Mouse (Mus musculus) forebrain, embryonic 12.5 days (tissue): ENCODE results near the gene Cadm1. TPM values are rescaled to one million over a fixed set of nuclear protein-coding genes. Genes with fewer than 3 reads are reported as not detected.

ENCODE experiments used
- ATAC-seq: fragments of 200-750 bp; cut with Nextera tagmentation; 2 replicates; pipeline ENCODE4 v1.8.0; 2017; ENCODE audit warnings: moderate TSS enrichment; ENCODE audit not compliant: low FRiP score
- H3K27ac ChIP-seq: fragments of 300-500 bp; sonication (generic); 2 replicates; pipeline ENCODE4 v1.5.1; 2016; ENCODE audit warnings: mild to moderate bottlenecking
- H3K27me3 ChIP-seq: fragments of 300-500 bp; sonication (generic); 2 replicates; pipeline ENCODE4 v1.6.1; 2016; ENCODE audit warnings: mild to moderate bottlenecking
- H3K36me3 ChIP-seq: fragments of 300-500 bp; sonication (generic); replicated peaks from 2 replicates; pipeline ENCODE4 v1.6.1; 2016; ENCODE audit warnings: mild to moderate bottlenecking
- H3K4me1 ChIP-seq: fragments of 300-500 bp; sonication (generic); 2 replicates; pipeline ENCODE4 v1.6.1; 2016
- H3K4me2 ChIP-seq: fragments of 300-500 bp; sonication (generic); 2 replicates; pipeline ENCODE4 v1.6.1; 2016; ENCODE audit warnings: mild to moderate bottlenecking, moderate library complexity
- H3K4me3 ChIP-seq: fragments of 300-500 bp; sonication (generic); replicated peaks from 2 replicates; pipeline ENCODE4 v1.5.1; 2016; ENCODE audit warnings: mild to moderate bottlenecking
- H3K9ac ChIP-seq: fragments of 300-500 bp; sonication (generic); 2 replicates; pipeline ENCODE4 v1.6.1; 2016; ENCODE audit warnings: mild to moderate bottlenecking
- H3K9me3 ChIP-seq: fragments of 300-500 bp; sonication (generic); 2 replicates; pipeline ENCODE4 v1.6.1; 2016
- WGBS: fragments of 180-500 bp; shearing (Covaris S2); methylation state at CpG from one replicate; pipeline ENCODE4 v1.1.7; 2016; 5-methylcytosine and 5-hydroxymethylcytosine counted together
- polyA plus RNA-seq: library from polyadenylated mRNA; unstranded; fragments of >200 nt; fragmentation: Nextera tagmentation; extraction: Ambion mirVana; gene quantifications from 2 replicates; pipeline ENCODE4 v1.2.1, GENCODE M21; 2016

Cadm1 gene
- polyA plus RNA-seq, 1 experiment from 2014 or later, result 99.8 TPM

DNA sequence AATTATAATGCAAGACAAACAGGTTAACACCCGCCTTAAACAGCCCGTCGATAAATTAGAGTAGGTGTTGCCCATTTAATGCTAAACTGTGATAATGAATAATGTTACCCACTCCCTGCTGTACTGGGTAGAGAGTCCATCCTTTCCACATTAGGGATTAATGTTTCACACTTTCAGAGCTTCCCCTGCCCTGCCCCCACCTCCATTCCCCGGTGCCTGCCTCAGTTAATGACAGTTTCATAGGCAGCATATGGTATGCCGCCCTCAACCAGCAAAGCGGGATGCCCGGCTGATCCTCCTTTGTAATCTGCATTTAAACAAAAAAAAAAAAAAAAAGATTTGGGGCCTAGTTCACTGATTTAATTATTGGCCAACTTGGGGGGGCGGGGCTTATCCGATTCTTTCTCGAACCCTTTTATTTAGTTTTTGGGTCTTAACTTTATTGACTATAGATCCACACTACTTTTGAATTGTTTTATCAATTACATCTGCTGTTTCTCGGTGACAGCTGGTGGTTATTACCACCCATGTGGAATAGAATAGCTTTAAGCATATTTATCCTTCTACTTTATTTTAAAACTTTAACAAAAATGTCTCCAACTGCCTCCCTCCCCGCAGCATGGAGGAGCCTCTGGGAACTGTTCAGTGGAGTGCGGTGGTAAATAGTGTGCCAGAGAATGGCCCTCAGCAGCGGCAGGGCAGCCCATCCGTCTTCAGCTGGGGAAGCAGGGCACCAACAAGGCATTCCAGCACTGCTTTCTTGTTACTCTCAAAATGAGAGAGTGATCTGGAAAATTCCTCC, 309.1 kb downstream of the Cadm1 start:
- no peak overlapping the region for H3K4me2 ChIP-seq
- no peak overlapping the region for H3K9ac ChIP-seq
- H3K4me3 ChIP-seq, result no peak overlapping the region
- peak; percentile 80 for ATAC-seq
- H3K4me1 ChIP-seq, result peaks cover 23% of the 10 kb centered on the region
- no peaks in the 10 kb centered on the region for H3K9me3 ChIP-seq
- 13% methylated on average over 15 of the region's 15 CpGs for WGBS
- H3K27me3 ChIP-seq, result peaks cover 28% of the 10 kb centered on the region
- no peaks in the 10 kb centered on the region for H3K36me3 ChIP-seq
- H3K27ac ChIP-seq, result no peak overlapping the region

DNA sequence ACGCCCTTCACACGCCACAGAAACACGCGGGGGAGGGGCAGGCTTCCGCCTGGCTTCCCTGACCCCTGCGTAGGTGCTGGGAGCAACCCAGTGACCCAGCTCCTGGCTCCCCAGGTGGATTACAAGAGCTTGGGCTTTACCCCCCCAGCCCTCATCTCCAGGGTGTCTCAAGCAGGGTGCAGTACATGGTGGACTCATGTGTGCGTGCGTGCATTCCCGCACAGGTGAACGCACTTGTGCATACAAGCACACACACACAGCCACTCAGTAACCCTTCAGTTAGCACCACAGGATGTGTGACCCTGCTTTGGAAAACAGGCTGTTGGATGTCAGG, 309.7 kb downstream of the Cadm1 start:
- Histone ChIP-seq H3K9ac (no peak overlapping the region), H3K4me1 (peaks cover 23% of the 10 kb centered on the region), H3K27me3 (peaks cover 28% of the 10 kb centered on the region), H3K4me3 (no peak overlapping the region), H3K9me3 (no peaks in the 10 kb centered on the region), H3K36me3 (no peaks in the 10 kb centered on the region; the same call in 1 of the 2 replicates), H3K4me2 (no peak overlapping the region), H3K27ac (no peak overlapping the region)
- WGBS, result 71% methylated on average over 10 of the region's 10 CpGs
- peak; percentile 52; the same call in 1 of the 2 replicates for ATAC-seq

DNA sequence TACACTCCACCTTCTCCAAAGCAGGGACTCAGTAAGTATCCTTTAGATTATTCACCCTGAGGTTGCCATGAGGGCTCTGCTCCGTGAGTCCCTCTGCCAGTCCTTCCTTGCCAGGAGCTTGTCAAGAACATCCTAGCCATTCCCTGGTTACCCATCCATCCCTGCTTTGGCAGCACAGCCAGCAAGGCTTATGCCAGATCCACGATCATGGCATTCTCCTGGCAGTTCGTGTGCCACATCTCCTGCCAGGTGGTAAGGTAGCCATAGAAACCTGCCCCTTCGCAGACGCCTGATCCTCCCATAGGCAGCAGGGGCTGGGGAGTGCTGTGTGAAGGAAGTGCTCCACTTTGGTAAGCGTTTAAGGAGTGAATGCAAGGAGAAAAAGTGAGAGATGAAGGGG, 313.4 kb downstream of the Cadm1 start:
- no peak for ATAC-seq
- Histone ChIP-seq H3K9ac (no peak overlapping the region), H3K4me3 (no peak overlapping the region), H3K36me3 (no peaks in the 10 kb centered on the region; the same call in 1 of the 2 replicates), H3K27me3 (peaks cover 23% of the 10 kb centered on the region), H3K27ac (no peak overlapping the region), H3K4me1 (peaks cover 37% of the 10 kb centered on the region), H3K4me2 (no peak overlapping the region), H3K9me3 (no peaks in the 10 kb centered on the region)
- WGBS, result 82% methylated on average over 6 of the region's 6 CpGs

DNA sequence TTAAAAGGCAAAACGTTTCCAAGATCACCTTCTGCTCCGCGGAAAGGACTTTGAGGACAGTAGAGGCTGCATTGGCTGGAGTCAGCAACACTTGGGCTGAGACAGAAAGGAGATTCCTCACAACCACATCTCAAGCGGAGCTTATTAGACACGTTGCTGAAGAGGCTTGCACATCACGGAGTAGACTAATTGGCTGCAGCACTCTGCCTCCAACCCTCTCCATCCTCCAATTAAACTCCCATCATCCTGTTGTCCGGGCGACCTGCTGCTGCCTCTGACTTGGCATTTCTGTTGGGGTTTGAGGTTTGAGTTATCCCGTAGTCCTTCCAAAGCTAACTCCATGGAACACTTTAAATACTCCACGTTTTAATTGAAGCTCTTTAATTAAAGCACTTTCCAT, 316.3 kb downstream of the Cadm1 start:
- ATAC-seq, result no peak
- 42% methylated on average over 10 of the region's 10 CpGs for WGBS
- Histone ChIP-seq H3K4me3 (no peak overlapping the region), H3K27me3 (peaks cover 6% of the 10 kb centered on the region), H3K36me3 (no peaks in the 10 kb centered on the region; the same call in none of the 2 replicates), H3K27ac (0 out of 2 replicates have a peak overlapping the region, but pooled peaks have one; percentile 2), H3K9ac (no peak overlapping the region), H3K4me1 (peaks cover 31% of the 10 kb centered on the region), H3K4me2 (no peak overlapping the region), H3K9me3 (no peaks in the 10 kb centered on the region)

DNA sequence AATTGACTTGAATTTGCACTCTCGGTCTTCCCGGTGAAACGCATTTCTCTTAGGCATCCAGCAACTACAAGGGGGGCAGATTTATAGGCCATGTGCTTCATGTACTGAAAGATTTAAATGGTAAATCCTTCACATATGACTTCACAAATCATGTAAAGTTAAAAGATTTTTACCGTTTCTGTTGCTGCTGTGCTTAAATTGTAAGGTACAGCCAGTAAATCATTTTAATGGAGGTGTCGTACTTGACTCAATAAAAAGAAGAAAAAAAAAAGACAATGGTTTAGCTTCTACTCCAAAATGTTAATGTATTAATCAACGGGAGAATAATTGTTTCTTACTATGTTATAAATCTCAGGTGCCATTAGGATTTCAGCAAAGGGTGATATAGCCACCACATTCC, 317.0 kb downstream of the Cadm1 start:
- peaks cover 35% of the 10 kb centered on the region for H3K4me1 ChIP-seq
- WGBS, result 88% methylated on average over 6 of the region's 6 CpGs

DNA sequence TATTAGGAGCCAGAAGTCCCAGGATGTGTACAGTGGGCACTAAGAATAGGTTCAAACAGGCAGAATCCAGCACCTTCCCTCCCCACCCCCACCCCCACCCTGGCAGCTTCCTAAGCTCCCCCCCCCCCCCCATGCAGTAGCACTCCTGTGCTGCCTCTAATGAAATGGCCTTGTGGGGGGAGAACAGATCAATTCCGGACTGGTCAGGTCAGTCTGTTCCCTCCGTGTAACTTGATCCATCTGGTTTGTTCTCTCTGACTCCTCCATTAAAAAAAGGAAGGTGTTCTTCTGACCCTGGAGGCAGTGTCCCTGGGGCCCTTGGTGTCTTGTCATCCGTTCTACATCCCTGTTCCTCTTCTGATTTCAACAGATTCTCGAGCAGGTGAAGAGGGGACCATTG, 317.8 kb downstream of the Cadm1 start:
- Histone ChIP-seq H3K9me3 (no peaks in the 10 kb centered on the region), H3K9ac (no peak overlapping the region), H3K27me3 (no peaks in the 10 kb centered on the region; the same call in 1 of the 2 replicates), H3K27ac (peak overlapping the region; percentile 44; the same call in 1 of the 2 replicates), H3K36me3 (no peaks in the 10 kb centered on the region; the same call in none of the 2 replicates), H3K4me3 (no peak overlapping the region), H3K4me2 (no peak overlapping the region), H3K4me1 (peaks cover 35% of the 10 kb centered on the region)
- ATAC-seq, result no peak
- WGBS, result 14% methylated on average over 4 of the region's 4 CpGs

More for the DNA sequence above, 317.0 kb downstream of the Cadm1 start:
- no peak overlapping the region for H3K4me2 ChIP-seq
- H3K9ac ChIP-seq, result no peak overlapping the region
- H3K4me3 ChIP-seq, result no peak overlapping the region
- no peak for ATAC-seq
- no peaks in the 10 kb centered on the region; the same call in 1 of the 2 replicates for H3K27me3 ChIP-seq
- no peaks in the 10 kb centered on the region; the same call in none of the 2 replicates for H3K36me3 ChIP-seq
- H3K9me3 ChIP-seq, result no peaks in the 10 kb centered on the region
- H3K27ac ChIP-seq, result no peak overlapping the region

DNA sequence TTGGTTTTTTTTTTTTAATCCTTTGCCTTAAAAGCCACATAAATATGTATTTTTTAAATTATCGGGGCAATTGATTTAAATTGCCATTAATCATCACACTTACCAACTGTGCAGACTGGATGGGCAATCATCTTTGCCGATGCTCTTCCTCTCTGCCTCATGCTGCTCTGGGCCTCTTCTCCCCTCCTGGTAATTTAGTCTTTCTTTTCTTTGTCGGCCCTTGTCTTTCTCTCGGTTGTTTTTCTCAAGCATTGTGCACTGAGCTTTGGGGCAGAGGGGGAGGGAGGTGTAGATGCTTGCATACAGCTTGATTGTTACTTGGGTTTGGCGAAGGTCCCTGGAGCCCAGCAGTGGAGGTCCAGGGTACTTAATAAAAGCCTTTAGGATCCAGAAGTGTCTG, 318.8 kb downstream of the Cadm1 start:
- H3K27ac ChIP-seq, result peak overlapping the region; percentile 65; the same call in 1 of the 2 replicates
- H3K9ac ChIP-seq, result no peak overlapping the region

DNA sequence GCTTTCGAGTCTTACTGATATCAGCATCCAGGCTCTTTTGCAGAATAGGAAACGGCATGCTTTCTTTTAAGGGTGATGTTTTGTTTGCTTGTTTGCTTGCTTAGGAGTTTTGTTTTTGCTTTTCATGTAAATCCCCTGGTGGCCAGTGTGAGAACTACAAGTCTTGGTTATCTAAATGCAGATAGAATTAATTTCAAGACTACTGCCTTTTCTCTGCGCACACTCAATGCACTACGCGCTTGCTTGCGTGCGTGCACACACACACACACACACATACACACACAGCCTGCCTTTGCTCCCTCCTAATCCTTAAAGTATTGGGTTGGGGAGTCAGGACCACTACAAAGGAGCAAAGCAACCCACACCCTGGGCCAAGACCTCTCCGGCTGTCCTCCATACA, 326.3 kb downstream of the Cadm1 start:
- Histone ChIP-seq H3K27me3 (peaks cover 7% of the 10 kb centered on the region; the same call in 1 of the 2 replicates), H3K36me3 (peaks cover 7% of the 10 kb centered on the region; the same call in 1 of the 2 replicates), H3K9ac (no peak overlapping the region), H3K4me3 (no peak overlapping the region), H3K4me1 (peaks cover 19% of the 10 kb centered on the region), H3K4me2 (no peak overlapping the region), H3K27ac (no peak overlapping the region), H3K9me3 (no peaks in the 10 kb centered on the region)
- 86% methylated on average over 8 of the region's 8 CpGs for WGBS
- no peak for ATAC-seq

More for the DNA sequence above, 318.8 kb downstream of the Cadm1 start:
- Histone ChIP-seq H3K27me3 (no peaks in the 10 kb centered on the region; the same call in 1 of the 2 replicates), H3K4me1 (peaks cover 32% of the 10 kb centered on the region), H3K36me3 (peaks cover under 1% of the 10 kb centered on the region), H3K4me3 (no peak overlapping the region), H3K4me2 (no peak overlapping the region), H3K9me3 (no peaks in the 10 kb centered on the region)
- WGBS, result 22% methylated on average over 5 of the region's 5 CpGs
- no peak for ATAC-seq

DNA sequence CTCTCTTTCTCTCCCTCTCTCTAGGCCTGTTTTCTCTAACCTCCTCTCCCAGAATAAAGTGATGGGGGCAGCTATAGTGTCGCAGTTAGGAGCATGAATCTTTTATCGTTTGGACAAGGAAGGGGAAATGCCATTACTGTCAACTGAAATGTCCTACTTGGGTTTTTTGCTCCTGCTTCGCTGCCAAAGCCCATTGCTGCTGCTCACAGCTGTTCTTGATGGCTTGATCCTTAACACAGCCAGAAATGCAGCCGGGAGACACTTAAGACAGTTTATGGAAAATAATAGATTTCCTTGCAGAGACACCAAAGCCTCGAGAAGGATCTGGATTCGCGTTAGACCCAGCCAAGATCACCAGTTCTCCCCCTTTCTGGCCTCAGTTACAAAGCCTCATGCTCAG, 327.3 kb downstream of the Cadm1 start:
- H3K27me3 ChIP-seq, result peaks cover 13% of the 10 kb centered on the region; the same call in 1 of the 2 replicates
- no peak for ATAC-seq
- H3K4me1 ChIP-seq, result peaks cover 24% of the 10 kb centered on the region
- no peak overlapping the region for H3K4me2 ChIP-seq
- H3K9ac ChIP-seq, result no peak overlapping the region
- H3K36me3 ChIP-seq, result peaks cover 7% of the 10 kb centered on the region; the same call in 1 of the 2 replicates
- 86% methylated on average over 7 of the region's 7 CpGs for WGBS
- no peaks in the 10 kb centered on the region for H3K9me3 ChIP-seq
- H3K4me3 ChIP-seq, result no peak overlapping the region
- H3K27ac ChIP-seq, result peak overlapping the region; percentile 46; the same call in 1 of the 2 replicates

DNA sequence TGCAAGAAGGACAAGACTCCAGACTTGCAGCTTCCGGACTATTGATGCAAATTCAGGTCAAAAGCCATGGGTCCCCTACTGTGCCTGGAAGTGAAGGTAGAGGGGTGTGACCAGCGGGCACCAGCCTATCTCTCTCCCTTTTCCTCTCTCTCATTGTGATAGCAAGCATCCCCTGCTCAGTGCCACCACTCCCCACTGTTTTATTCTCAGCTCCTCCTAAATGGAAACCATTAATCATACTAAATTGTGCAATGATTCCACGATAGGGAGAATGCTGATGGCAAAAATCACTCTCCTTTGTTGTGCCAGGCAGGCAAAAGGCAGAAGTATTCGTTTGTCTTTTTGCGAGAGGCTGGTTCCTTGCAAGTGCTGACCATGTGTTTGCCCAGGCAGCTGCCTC, 328.2 kb downstream of the Cadm1 start:
- Histone ChIP-seq H3K4me1 (peaks cover 25% of the 10 kb centered on the region), H3K9me3 (no peaks in the 10 kb centered on the region), H3K4me2 (no peak overlapping the region), H3K27me3 (peaks cover 13% of the 10 kb centered on the region; the same call in 1 of the 2 replicates), H3K9ac (no peak overlapping the region), H3K27ac (peak overlapping the region; percentile 36; the same call in 1 of the 2 replicates), H3K4me3 (no peak overlapping the region), H3K36me3 (peaks cover 7% of the 10 kb centered on the region; the same call in 1 of the 2 replicates)
- 52% methylated on average over 5 of the region's 5 CpGs for WGBS
- ATAC-seq, result no peak

DNA sequence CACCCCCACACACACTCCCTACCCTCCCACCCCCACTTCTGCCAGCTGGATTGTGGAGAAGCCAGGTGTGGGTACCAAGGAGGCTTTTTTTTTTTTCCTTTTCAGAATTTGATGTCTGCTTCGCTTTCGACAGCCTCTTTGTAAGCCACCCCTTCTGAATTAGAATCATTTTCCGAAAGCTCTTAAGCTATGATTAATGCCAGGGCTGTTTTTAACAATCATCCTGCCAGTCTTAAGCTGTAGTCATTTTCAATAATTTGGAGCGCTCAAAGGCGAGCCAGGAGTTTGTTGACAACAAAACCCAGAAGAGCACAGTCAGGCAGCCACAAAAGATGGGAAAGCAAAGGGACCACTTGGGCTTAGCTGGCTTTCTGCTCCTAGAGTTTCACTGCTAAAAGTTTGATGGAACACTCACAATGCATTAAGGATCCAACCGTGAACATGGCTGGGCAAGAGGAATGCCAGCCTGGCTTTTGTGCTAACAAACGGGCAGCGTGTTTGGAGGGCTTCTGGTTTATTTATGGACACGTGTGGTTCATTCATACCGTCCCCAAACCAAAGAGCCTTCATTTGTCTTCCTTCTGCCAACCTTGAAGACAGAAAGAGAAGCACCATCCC, 328.9 kb downstream of the Cadm1 start:
- ATAC-seq, result no peak
- 68% methylated on average over 10 of the region's 10 CpGs for WGBS
- Histone ChIP-seq H3K9ac (no peak overlapping the region), H3K27ac (peak overlapping the region; percentile 19; the same call in 1 of the 2 replicates), H3K4me1 (peaks cover 25% of the 10 kb centered on the region), H3K27me3 (peaks cover 13% of the 10 kb centered on the region; the same call in 1 of the 2 replicates), H3K4me3 (no peak overlapping the region), H3K36me3 (peaks cover 5% of the 10 kb centered on the region; the same call in 1 of the 2 replicates), H3K4me2 (no peak overlapping the region), H3K9me3 (no peaks in the 10 kb centered on the region)

DNA sequence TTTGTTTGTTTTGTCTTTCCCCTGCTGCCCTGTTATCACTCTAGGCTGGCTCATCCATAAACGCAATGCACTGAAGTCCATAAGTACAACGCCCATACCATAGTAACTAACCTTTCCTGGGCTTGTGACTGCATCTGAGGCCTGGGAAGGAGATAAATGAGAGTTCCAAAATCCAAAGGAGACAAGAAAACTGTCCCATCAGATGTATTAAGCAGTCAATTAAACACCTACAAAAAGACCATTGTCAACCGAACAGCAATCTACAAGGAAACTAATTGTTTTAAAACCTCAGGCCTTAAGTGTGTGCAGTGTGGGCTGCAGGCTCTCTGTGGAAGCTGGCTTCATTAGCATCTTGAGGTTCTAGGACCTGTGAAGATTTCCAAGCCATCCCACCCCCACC, 331.0 kb downstream of the Cadm1 start:
- 73% methylated on average over 3 of the region's 3 CpGs for WGBS
- peaks cover 31% of the 10 kb centered on the region for H3K4me1 ChIP-seq
- H3K9me3 ChIP-seq, result no peaks in the 10 kb centered on the region
- no peak overlapping the region for H3K4me2 ChIP-seq
- no peaks in the 10 kb centered on the region for H3K36me3 ChIP-seq
- no peak overlapping the region for H3K27ac ChIP-seq
- no peak for ATAC-seq
- H3K4me3 ChIP-seq, result no peak overlapping the region
- peaks cover 22% of the 10 kb centered on the region for H3K27me3 ChIP-seq
- H3K9ac ChIP-seq, result no peak overlapping the region
